Mouse (Mus musculus): ENCODE results near the gene Rbm24. TPM values are rescaled to one million over a fixed set of nuclear protein-coding genes. Genes with fewer than 3 reads are reported as not detected.

The Rbm24 gene
- polyA plus RNA-seq, 1 experiment: not detected

DNA sequence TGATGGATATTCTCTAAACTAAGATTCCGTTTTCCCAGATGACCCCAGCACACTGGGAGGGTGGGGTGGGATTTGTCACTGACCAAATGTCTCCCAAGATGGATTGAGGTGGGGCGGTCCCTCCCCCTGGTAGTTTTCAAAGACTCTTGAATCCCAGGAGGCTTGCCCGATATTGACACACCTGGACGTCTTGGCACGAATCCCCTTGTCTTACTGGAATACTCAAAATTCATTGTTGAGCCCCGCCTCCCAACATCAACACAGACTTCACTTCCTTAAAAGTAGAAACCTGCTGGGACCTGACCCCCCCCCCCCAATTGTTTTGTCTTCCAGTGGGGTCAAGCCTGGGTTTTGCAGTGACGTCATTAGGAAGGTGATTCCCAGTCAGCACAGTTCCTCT lies 32.4 kb downstream of the Rbm24 start:
- no peaks in the 10 kb centered on the region for H3K4me1 ChIP-seq (ENCODE audit: control insufficient read depth)
- H3K36me3 ChIP-seq (ENCODE audit: control insufficient read depth): no peaks in the 10 kb centered on the region
- H3K27me3 ChIP-seq (ENCODE audit: control insufficient read depth): no peaks in the 10 kb centered on the region
- no peaks in the 10 kb centered on the region for H3K9me3 ChIP-seq (ENCODE audit: control insufficient read depth, low read length)
- no peak overlapping the region for H3K4me3 ChIP-seq (replicated peaks)
- TF ChIP-seq GATA1 (IDR thresholded peaks at IDR 0.05; ENCODE audit: low read length) (no peak), TAL1 (IDR thresholded peaks at IDR 0.05; ENCODE audit: low read length) (no peak)

DNA sequence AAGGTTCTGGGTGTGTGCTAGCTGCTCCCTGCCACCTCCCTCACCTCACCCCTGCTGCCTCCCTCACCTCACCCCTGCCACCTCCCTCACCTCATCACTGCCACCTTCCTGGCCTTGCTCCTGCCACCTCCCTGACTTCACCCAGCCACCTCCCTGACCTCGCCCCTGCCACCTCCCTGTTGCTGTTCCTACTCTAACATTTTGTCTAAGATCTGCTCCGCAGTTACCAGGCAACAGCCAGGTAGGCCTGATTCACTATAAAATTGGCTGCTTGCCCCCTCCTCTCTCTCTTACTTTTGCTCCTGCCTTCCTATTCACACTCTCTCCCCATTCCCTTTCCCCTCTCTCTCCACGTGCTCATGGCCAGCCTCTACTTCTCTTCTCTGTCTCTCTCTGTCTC lies 33.3 kb downstream of the Rbm24 start:
- TF ChIP-seq GATA1 (IDR thresholded peaks at IDR 0.05; ENCODE audit: low read length) (no peak), TAL1 (IDR thresholded peaks at IDR 0.05; ENCODE audit: low read length) (no peak)
- Histone ChIP-seq H3K4me1 (ENCODE audit: control insufficient read depth) (no peaks in the 10 kb centered on the region), H3K4me3 (replicated peaks) (no peak overlapping the region), H3K36me3 (ENCODE audit: control insufficient read depth) (no peaks in the 10 kb centered on the region), H3K27me3 (ENCODE audit: control insufficient read depth) (no peaks in the 10 kb centered on the region), H3K9me3 (ENCODE audit: control insufficient read depth, low read length) (no peaks in the 10 kb centered on the region)

DNA sequence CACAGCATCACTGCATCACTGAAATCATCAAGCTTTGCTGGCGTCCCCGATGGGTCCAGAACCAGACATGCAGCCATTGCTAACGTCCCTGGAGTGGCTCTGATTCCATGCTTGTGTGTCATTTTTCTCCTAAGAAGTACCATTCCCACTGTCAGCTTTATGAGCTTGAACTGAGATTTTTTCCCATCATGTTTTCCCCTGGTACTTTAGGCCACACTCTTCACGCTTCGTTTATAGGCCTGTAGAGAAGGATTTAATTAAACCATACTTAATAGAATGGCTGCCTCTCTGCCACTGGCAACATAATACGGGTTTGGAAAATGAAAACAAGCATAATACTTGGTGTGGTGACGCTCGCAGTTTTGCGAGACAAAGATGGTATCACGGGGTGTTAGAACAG lies 41.3 kb downstream of the Rbm24 start:
- H3K4me3 ChIP-seq (replicated peaks): no peak overlapping the region
- TF ChIP-seq TAL1 (IDR thresholded peaks at IDR 0.05; ENCODE audit: low read length) (no peak), GATA1 (IDR thresholded peaks at IDR 0.05; ENCODE audit: low read length) (no peak)

DNA sequence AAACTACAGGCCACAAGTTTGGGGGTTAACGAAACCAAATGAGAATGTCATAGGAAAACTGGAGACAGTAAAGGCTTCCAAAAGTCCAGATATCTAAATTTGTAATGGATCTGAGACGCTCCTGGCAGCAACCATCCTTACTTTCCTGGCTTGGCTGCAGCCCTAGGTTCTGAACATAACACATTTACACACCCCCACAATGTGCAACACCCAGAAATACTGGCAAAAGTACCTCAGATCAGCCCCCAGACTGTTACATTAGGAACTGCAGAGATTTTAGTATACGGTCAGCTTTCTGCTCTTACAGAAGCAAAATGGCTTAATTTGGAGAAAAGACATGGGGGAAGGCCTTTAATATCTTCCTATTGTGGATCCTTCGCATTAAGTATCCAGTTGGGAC lies 44.0 kb downstream of the Rbm24 start:
- no peak for TF ChIP-seq TAL1 (IDR thresholded peaks at IDR 0.05; ENCODE audit: low read length)
- no peak for TF ChIP-seq GATA1 (IDR thresholded peaks at IDR 0.05; ENCODE audit: low read length)
- Histone ChIP-seq H3K4me3 (replicated peaks) (no peak overlapping the region), H3K4me1 (ENCODE audit: control insufficient read depth) (no peaks in the 10 kb centered on the region), H3K36me3 (ENCODE audit: control insufficient read depth) (no peaks in the 10 kb centered on the region), H3K9me3 (ENCODE audit: control insufficient read depth, low read length) (no peaks in the 10 kb centered on the region), H3K27me3 (ENCODE audit: control insufficient read depth) (no peaks in the 10 kb centered on the region)

More for the DNA sequence above, 41.3 kb downstream of the Rbm24 start:
- Histone ChIP-seq H3K27me3 (ENCODE audit: control insufficient read depth) (no peaks in the 10 kb centered on the region), H3K4me1 (ENCODE audit: control insufficient read depth) (no peaks in the 10 kb centered on the region), H3K36me3 (ENCODE audit: control insufficient read depth) (no peaks in the 10 kb centered on the region), H3K9me3 (ENCODE audit: control insufficient read depth, low read length) (no peaks in the 10 kb centered on the region)

DNA sequence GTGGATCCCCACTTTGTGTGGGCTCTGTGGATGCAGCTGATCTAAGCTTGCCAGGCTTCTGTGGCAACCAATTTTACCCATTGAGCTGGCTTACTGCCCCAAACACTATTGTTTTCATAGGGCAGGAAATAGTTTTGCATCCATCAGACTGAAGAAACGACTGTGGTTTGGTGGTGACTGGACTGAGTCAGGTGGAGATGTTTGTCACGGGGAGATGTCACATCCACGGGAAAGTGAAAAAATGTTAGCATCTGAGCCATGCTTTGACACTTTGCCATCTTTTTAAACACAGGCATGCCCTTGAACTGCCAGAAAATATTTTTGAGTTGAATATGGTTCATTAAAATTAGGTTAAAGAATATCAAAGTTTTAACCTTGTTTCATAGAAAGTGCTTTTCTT lies 45.5 kb downstream of the Rbm24 start:
- Histone ChIP-seq H3K27me3 (ENCODE audit: control insufficient read depth) (no peaks in the 10 kb centered on the region), H3K36me3 (ENCODE audit: control insufficient read depth) (no peaks in the 10 kb centered on the region), H3K9me3 (ENCODE audit: control insufficient read depth, low read length) (no peaks in the 10 kb centered on the region), H3K4me3 (replicated peaks) (no peak overlapping the region), H3K4me1 (ENCODE audit: control insufficient read depth) (no peaks in the 10 kb centered on the region)
- TF ChIP-seq TAL1 (IDR thresholded peaks at IDR 0.05; ENCODE audit: low read length) (no peak), GATA1 (IDR thresholded peaks at IDR 0.05; ENCODE audit: low read length) (no peak)

DNA sequence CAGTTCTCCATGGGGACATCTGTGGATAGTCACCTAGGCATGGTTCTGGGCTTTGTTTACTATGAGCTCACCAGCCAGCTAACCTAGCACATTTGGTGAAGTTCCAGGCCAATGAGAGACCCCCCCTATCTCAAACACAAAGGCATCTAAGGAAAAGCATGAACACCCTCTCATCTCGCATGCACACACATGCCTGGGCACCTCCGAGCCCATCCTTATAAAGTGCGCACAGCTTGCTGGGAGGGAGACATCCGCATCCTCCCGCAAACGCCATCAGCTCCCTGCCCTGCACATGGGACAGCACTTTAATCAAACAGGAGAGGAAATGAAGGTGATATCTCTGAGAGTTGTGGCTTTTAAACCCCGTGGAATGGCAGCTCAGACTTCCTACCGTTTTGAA lies 50.0 kb downstream of the Rbm24 start:
- Histone ChIP-seq H3K4me1 (ENCODE audit: control insufficient read depth) (no peaks in the 10 kb centered on the region), H3K36me3 (ENCODE audit: control insufficient read depth) (no peaks in the 10 kb centered on the region), H3K4me3 (replicated peaks) (no peak overlapping the region), H3K27me3 (ENCODE audit: control insufficient read depth) (no peaks in the 10 kb centered on the region), H3K9me3 (ENCODE audit: control insufficient read depth, low read length) (no peaks in the 10 kb centered on the region)
- no peak for TF ChIP-seq GATA1 (IDR thresholded peaks at IDR 0.05; ENCODE audit: low read length)
- no peak for TF ChIP-seq TAL1 (IDR thresholded peaks at IDR 0.05; ENCODE audit: low read length)

DNA sequence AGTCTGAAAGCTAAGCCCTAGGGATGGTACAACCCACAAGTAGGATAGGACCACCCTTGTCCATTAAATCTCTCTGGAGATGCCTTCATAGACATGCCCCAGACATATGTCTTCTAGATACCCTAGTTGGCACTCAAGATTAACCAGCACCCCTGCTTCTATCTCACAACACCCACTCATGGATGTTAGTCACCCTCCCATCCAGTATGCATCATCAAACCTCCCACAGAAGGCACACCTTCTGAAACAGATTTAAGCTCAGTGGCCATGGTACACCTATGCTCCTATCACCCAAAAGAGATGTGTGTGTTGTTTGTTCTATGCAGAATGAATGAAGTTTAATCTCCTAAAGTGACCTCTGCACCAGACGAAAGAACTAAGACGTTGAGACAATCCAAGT lies 51.3 kb downstream of the Rbm24 start:
- H3K27me3 ChIP-seq (ENCODE audit: control insufficient read depth): no peaks in the 10 kb centered on the region
- H3K4me1 ChIP-seq (ENCODE audit: control insufficient read depth): no peaks in the 10 kb centered on the region
- no peaks in the 10 kb centered on the region for H3K9me3 ChIP-seq (ENCODE audit: control insufficient read depth, low read length)
- TF ChIP-seq GATA1 (IDR thresholded peaks at IDR 0.05; ENCODE audit: low read length) (no peak), TAL1 (IDR thresholded peaks at IDR 0.05; ENCODE audit: low read length) (no peak)
- no peaks in the 10 kb centered on the region for H3K36me3 ChIP-seq (ENCODE audit: control insufficient read depth)
- no peak overlapping the region for H3K4me3 ChIP-seq (replicated peaks)

Other genes starting within 250 kb of the Rbm24 start
- gene Stmnd1, start 144.7 kb upstream of the Rbm24 start, polyA plus RNA-seq (2012): not detected in 2 replicates
- not detected in 2 replicates for gene Cap2, start 83.4 kb downstream of the Rbm24 start, polyA plus RNA-seq (2012)